Mouse (Mus musculus) spleen, adult 12 weeks (tissue): Measurements from ENCODE around the gene Zswim1.

Source experiments
- DNase-seq: peaks from one replicate; pipeline ENCODE4 v3.0.0; 2022; ENCODE audit warnings: low spot score

Zswim1 gene

GRCm38 (mm10) chr2:164822636-164823165 is at the start of gene Zswim1:
Gene Zswim1 (plus strand): TSS chr2:164822686.
- peak; percentile 100 for DNase-seq

DNA sequence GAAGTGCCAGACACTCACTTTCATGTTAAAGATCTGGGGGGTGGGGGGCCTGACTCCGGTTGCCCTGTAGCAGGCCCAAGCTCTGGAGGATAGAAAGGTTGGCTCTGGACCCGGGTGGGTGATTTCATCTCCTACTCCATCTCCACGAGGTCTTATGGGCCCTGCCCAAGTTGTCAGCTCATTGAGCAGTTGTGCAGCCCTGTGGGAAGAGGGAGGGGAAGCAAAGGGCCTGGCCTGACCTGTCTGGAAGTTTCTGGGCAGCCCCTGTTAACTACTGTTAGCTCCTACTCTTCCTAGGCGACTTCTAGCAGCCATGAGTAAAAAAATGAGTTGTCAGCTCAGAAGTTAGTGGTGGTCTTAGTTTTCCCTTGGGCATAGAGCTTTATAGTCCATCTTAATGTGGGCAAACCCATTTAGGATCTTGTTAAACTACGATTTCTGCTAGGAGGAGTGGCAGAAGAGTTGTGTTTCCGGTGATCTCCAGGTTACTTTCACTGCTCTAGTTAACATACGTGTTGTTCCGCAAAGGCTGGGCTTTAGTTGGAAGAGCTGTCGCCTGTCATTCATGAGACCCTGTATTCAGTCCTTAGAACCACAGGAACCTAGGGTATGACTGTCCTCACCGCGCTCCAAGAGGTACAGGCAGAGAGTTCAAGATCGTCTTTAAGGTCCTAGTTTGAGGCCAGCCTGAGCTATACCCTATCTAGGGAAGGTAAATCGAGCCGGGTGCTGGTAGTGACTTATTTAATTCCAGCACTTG is 49.1 kb upstream of the Zswim1 start:
- no peak for DNase-seq

- DNase-seq: no peak
Measured at GRCm38 (mm10) chr2:164773989-164774364, 48.5 kb upstream of the Zswim1 start.

GRCm38 (mm10) chr2:164776130-164776529 is 46.4 kb upstream of the Zswim1 start:
- no peak for DNase-seq

GRCm38 (mm10) chr2:164776801-164777200 is 45.7 kb upstream of the Zswim1 start:
- no peak for DNase-seq

DNA sequence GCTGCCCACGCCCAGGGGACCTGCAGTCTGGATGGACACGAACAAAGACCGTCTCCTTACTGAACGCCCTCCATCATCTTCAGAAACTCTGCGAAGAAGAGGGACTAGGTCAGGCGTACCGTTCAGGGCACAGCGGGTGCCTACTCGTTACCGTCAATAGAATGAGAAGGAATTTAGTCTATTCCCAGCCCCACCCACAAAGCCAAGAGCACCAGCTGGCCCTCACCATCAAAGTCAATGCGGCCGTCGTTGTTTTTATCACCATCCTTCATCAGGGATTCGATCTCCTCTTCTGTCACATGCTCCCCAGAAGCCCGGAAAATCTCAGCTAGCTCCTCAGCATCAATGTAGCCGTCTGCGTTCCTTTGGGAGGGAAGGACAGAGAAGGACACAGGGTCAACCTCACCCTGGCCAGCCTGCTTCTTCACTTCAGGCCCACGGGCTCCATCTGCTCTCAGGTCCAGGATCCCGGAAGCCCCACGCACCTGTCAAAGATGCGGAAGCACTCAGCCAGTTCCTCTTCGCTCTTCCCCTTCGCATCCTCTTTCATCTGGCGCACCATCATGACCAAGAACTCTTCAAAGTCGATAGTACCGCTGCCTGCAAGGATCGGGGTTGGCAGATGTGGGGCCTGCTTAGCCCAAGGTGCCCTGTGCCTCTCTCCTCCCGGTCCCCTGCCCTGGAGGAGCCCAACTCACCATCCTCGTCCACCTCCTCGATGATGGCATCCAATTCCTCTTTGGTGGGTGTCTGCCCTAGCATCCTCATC is 45.1 kb upstream of the Zswim1 start:
- DNase-seq: no peak

- no peak for DNase-seq
Measured at GRCm38 (mm10) chr2:164778015-164778287, 44.5 kb upstream of the Zswim1 start.

- no peak for DNase-seq
Measured at GRCm38 (mm10) chr2:164778809-164779208, 43.7 kb upstream of the Zswim1 start.

- DNase-seq: no peak
Measured at GRCm38 (mm10) chr2:164779481-164780086, 42.9 kb upstream of the Zswim1 start, which contains the start of gene Tnnc2. Gene Tnnc2 (minus strand): TSS chr2:164779967.

DNA sequence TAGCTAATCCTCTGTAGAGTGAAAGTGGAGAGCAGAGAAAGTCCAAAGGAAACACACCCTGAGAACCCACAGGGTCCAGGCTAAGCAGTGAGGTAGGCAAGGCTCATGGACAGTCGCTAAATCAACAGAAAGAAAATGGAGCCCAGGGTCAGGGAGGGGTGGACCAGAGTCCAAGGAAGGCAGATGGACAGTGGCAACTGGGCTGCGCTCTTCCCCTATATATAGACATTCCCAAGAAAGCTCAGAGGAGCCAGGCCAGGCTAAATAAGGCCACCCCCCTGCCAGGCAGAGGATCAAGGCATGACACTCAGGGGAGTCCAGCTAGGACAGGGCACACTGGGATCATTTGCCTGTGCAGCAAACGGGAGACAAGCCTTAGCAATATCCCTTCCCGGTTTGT is 40.6 kb upstream of the Zswim1 start:
- no peak for DNase-seq

DNA sequence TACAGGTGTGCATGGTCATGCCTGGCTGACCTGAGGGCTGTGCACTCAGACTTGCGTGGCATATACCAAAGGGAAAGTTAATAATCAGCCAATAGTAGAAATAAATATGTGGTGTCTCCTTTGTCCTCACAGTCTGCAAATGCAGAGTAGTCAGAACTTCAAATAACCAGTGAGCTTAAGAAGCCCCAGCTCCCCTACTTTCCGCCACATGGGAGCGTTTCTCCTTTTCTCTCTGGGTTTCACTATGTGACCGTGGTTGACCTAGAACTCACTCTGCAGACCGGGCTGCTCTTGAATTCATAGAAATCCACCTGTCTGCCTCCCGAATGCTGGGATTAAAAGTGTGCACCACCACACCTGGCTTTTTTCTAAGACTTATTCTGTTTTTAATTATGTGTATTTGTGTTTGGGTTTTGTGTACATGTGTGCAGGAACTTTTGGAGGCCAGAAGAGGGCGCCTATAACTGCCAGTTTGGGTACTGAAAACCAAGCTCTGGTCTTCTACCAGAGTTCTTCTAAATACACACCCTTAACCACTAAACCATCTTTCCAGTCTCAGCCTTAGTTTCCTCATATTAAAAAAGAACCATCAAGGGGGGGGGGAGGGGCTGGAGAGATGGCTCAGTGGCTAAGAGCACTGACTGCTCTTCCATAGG is 38.4 kb upstream of the Zswim1 start:
- DNase-seq: no peak

DNA sequence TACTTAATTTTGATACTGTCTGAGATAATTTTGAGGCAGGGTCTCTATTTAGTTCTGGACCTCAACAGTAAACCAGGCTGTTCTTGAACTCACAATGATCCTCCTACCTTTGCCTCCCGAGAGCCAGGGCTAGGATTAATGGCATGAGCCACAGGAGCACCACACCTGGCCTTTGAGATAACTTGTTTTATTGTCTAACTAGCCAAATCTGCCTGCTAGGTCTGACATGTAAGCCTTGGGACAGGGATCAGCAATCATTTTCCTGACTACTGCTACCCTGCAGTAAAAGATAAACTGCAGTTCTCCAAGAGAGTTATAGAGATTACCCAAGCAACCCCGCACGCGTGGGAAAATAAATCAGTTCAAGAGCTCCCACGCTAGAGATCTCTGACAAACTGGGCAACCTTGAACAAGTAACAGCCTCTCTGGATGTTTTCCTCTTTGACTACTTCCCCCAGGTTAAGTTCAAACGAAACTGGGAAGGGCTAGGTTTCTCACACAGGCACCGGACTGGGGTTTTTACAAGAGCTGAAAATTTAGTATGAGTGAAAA is 37.5 kb upstream of the Zswim1 start:
- DNase-seq: no peak

- peak; percentile 62 for DNase-seq
Measured at GRCm38 (mm10) chr2:164785481-164786387, 36.8 kb upstream of the Zswim1 start, which contains the start of gene Snx21. Gene Snx21 (plus strand): TSS chr2:164785823.

DNA sequence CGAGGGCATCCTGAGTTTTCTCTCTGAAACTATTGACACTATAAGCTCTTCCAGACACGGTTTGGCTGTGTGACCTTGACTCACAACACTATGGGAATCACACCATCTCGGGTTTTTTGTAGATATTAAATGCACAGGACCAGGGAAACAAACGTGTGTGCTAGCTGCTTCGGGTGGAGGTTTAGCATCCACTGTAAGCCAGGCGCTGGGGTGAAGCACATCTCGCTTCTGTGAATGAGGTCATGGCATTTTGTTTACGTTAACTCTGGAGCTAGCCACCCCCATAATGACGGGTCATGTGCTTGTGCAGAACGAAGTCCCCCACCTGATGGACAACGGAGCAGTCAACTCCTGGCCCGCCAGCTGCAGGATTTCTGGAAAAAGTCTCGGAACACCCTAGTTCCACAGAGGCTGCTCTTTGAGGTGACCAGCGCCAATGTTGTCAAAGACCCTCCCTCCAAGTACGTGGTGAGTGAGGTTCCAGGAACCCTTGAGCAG is 36.0 kb upstream of the Zswim1 start:
- no peak for DNase-seq

- no peak for DNase-seq
Measured at GRCm38 (mm10) chr2:164787032-164787431, 35.5 kb upstream of the Zswim1 start.

DNA sequence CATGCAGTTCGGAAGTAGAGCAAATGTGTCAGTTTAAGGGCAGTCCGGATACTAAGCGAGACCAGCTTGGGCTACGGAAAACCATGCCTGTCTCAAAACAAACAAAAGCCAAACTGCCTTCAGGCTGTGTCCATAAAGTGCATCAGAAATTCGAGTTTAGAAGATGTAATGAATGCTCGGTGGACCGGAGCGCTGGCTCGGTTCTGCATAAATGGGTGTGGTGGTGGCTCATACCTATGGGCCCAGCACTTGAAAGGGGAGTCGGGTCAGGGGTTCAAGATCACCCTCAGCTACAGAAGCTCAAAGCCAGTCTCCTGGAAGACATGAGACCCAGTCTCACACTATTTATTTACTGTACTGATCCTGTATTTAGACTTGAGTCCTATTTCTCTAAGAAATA is 34.7 kb upstream of the Zswim1 start:
- no peak for DNase-seq

DNA sequence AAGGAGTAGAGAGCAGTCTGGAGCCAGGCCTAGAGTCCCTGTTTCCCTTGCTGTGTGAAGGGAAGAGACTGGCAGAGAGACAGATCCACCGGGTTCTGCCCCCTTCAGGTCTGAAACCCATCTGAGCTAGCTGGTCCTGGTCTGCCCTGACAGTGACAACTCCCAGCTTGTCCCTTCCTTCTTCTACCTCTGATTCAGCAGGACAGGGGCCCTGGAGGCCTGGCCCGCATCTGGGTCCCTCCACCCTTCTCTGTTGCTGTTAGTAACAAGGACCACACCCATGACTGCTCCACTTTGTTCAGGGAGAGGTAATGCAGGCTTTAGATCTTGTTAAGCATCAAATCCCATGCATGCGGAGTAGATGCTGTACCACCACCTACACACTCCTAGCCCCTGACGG is 34.1 kb upstream of the Zswim1 start:
- no peak for DNase-seq

DNA sequence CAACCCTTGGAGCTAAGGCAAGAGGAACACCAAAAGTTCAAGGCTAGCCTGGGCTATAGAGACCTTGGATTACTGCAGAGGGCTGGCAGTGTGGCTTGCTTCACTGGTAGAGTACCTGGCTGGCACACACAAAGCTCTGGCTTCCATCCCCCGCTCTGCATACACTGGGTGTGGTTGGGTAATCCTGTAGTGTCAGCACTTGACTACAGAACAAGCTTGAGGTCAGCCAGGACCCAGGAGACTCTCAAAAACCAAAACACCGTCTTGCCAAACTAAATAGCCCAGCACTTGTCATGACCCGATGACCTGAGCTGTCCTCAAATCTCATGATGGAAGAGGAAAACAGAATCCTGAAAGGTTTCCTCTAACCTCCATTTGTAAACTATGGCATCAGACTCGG is 32.0 kb upstream of the Zswim1 start:
- no peak for DNase-seq

GRCm38 (mm10) chr2:164791841-164792261 is 30.6 kb upstream of the Zswim1 start:
- no peak for DNase-seq

- no peak for DNase-seq
Measured at GRCm38 (mm10) chr2:164792400-164793190, 29.9 kb upstream of the Zswim1 start.
